Comparison of ENCODE assay signal across 19 mouse cellular contexts in the genomic region with DNA sequence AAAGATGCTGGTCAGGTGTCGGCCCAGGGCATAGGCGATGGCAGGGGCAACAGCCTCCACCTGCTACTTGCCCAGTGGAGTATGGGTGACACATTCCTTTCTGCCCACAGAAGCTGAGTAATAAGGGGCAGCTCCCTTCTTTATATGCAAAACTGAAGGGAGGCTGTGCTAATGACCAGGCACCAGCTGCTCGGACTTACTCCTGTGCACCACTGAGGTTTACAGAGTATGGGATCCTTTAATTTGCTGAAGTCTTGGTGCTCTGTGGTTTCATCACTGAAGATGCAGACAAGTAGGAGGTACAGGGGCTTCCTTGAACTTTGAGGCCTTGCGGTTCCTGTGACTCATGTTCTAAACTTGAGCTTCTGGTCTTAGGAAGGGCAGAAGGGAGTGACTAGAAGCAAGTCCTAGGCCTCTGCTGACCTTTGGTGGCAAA.
A peak's percentile ranks its signal among the peaks of the same experiment; 100 is the strongest.
DNase-seq lines count a peak whose midpoint lies in the region; ATAC-seq and TF ChIP-seq lines count a peak whose summit lies in the region.
"Had no signal": no experiment of that assay in that cellular context is flagged by ENCODE, and none has a peak within 500 bp of the region (broad histone marks: within the 10 kb centered on the region; RNA-seq: fewer than 3 reads in every experiment).

No protein-coding gene starts in this region.

- dilution Hi-C loops in CH12.LX (cut with MboI; ENCODE audit: extremely low pct_ligation_motif_present, extremely low pct_unique_long_range_greater_than_20kb, low sequenced_read_pairs), result no loop called here

- TF ChIP-seq EP300 in CH12.LX (IDR thresholded peaks at IDR 0.05; ENCODE audit: low read length), result peak; percentile 81

- no peak overlapping the region for H3K4me2 ChIP-seq in CH12.LX (ENCODE audit: insufficient read depth, low read depth, poor library complexity, severe bottlenecking)
- H3K4me2 ChIP-seq: heart, embryonic 12.5 days; liver, embryonic 11.5 days; lung, embryonic 14.5 days had no signal

- intact Hi-C loops in gastrocnemius, adult 2 months (cut with DNase I), result no loop called here

- in situ Hi-C loops in CH12.LX (cut with MboI; ENCODE audit: low pct_ligation_motif_present, low pct_unique_long_range_greater_than_20kb, low sequenced_read_pairs), result no loop called here

- no peak for TF ChIP-seq POLR2A in CH12.LX (IDR thresholded peaks at IDR 0.05; ENCODE audit: low read depth, low read length)

- peaks cover 3 to 50% of the 10 kb centered on the region in 2 experiments for H3K36me3 ChIP-seq in CH12.LX (replicated peaks in 1 of 2; ENCODE audit: control insufficient read depth in 1 of 2, insufficient read depth in 1 of 2, low read length in 1 of 2)
- H3K36me3 ChIP-seq: heart, embryonic 12.5 days had no signal

- no peak; the same call in none of the 2 replicates for TF ChIP-seq RAD21 in CH12.LX (IDR thresholded peaks at IDR 0.05; ENCODE audit: low read depth, low read length)

- H3K4me1 ChIP-seq in CH12.LX (ENCODE audit: control insufficient read depth in 1 of 2, insufficient read depth in 2 of 2), result peaks cover 33 to 74% of the 10 kb centered on the region in 2 experiments

- H3K27ac ChIP-seq in CH12.LX (ENCODE audit: insufficient read depth, low read depth), result peak overlapping the region; percentile 12
- H3K27ac ChIP-seq in gastrocnemius, adult 2 months, result no peak overlapping the region

- H3K9me3 ChIP-seq in CH12.LX (replicated peaks; ENCODE audit: low read length), result no peaks in the 10 kb centered on the region
- H3K9me3 ChIP-seq: heart, embryonic 12.5 days had no signal

- ATAC-seq in inflammation-experienced regulatory T-cells, adult 6 months, result peak; percentile 89
- ATAC-seq: forebrain, embryonic 16.5 days; hindbrain, embryonic 16.5 days had no signal

- H3K4me3 ChIP-seq in CH12.LX (replicated peaks in 1 of 3; ENCODE audit: low read depth in 2 of 3, low read length in 2 of 3, poor library complexity in 1 of 3), result no peak overlapping the region
- no peak overlapping the region for H3K4me3 ChIP-seq in gastrocnemius, adult 2 months
- H3K4me3 ChIP-seq: heart, embryonic 12.5 days had no signal

- no peaks in the 10 kb centered on the region for H3K27me3 ChIP-seq in CH12.LX (replicated peaks)
- H3K27me3 ChIP-seq: heart, embryonic 12.5 days had no signal

- peaks cover 3% of the 10 kb centered on the region; the same call in 1 of the 2 replicates for H3K79me2 ChIP-seq in CH12.LX (replicated peaks; ENCODE audit: control insufficient read depth, extremely low read depth, insufficient read depth, poor library complexity, severe bottlenecking)

- no peak for TF ChIP-seq CTCF in CH12.LX (conservative IDR thresholded peaks at IDR 0.05 in 1 of 2, IDR thresholded peaks at IDR 0.05 in 1 of 2; ENCODE audit: low read depth in 2 of 2, low read length in 2 of 2)
- no peak for TF ChIP-seq CTCF in gastrocnemius, adult 2 months (IDR thresholded peaks at IDR 0.05)

- no peak overlapping the region for H3K9ac ChIP-seq in CH12.LX (ENCODE audit: insufficient read depth, low read depth)
- H3K9ac ChIP-seq: heart, embryonic 12.5 days; lung, embryonic 14.5 days had no signal

- DNase-seq in thymus, postnatal 0 days (ENCODE audit: low spot score), result peak; percentile 35
- DNase-seq in thymus, postnatal 25 days, result no peak
- DNase-seq in CH12.LX (ENCODE audit: extremely low read depth), result peak; percentile 79
- no peak for DNase-seq in gastrocnemius, adult 2 months
- no peak for DNase-seq in cerebellum, adult 18-20 months
- DNase-seq in urinary bladder, postnatal 10 days (ENCODE audit: low spot score), result no peak
- DNase-seq: cerebellum, adult 2 months; gastrocnemius, postnatal 10 days; heart, postnatal 36 days; kidney, adult 8-10 months; kidney, postnatal 36 days; left cerebral cortex, postnatal 4 days; lung, embryonic 14.5 days; thymus, adult 18-20 months had no signal

TF ChIP-seq in CH12.LX, 34 proteins besides CTCF, POLR2A, EP300 and RAD21:
- no peak for TF ChIP-seq PAX5 (IDR thresholded peaks at IDR 0.05; ENCODE audit: low read length)
- peak; percentile 70 for TF ChIP-seq BHLHE40 (IDR thresholded peaks at IDR 0.05; ENCODE audit: low read depth, low read length)
- TF ChIP-seq IRF4 (IDR thresholded peaks at IDR 0.05; ENCODE audit: low read depth, low read length), result peak; percentile 53
- peak; percentile 47 for TF ChIP-seq JUN (IDR thresholded peaks at IDR 0.05; ENCODE audit: insufficient read depth, low read depth, low read length)
- no peak for TF ChIP-seq E2F4 (IDR thresholded peaks at IDR 0.05; ENCODE audit: insufficient replicate concordance, low read depth, low read length)
- TF ChIP-seq MAFK (IDR thresholded peaks at IDR 0.05; ENCODE audit: insufficient replicate concordance, low read length), result no peak
- no peak for TF ChIP-seq ZKSCAN1 (IDR thresholded peaks at IDR 0.05; ENCODE audit: borderline replicate concordance, low read depth, low read length)
- no peak for TF ChIP-seq HCFC1 (IDR thresholded peaks at IDR 0.05; ENCODE audit: low read depth, low read length)
- no peak for TF ChIP-seq ZMIZ1 (IDR thresholded peaks at IDR 0.05; ENCODE audit: low read depth, low read length)
- peak; percentile 87 for TF ChIP-seq MEF2A (IDR thresholded peaks at IDR 0.05; ENCODE audit: borderline replicate concordance, low read depth, low read length)
- TF ChIP-seq SMC3 (IDR thresholded peaks at IDR 0.05; ENCODE audit: low read depth, low read length), result peak; percentile 7; the same call in 1 of the 2 replicates
- TF ChIP-seq CHD2 (IDR thresholded peaks at IDR 0.05; ENCODE audit: low read length), result no peak
- TF ChIP-seq RCOR1 (conservative IDR thresholded peaks at IDR 0.05; ENCODE audit: low read depth, low read length), result no peak
- no peak for TF ChIP-seq USF1 (IDR thresholded peaks at IDR 0.05; ENCODE audit: low read depth, low read length)
- 0 out of 2 replicates have a peak, but pooled peaks have one; percentile 39 for TF ChIP-seq MYC (IDR thresholded peaks at IDR 0.05; ENCODE audit: low read depth, low read length)
- TF ChIP-seq GABPA (IDR thresholded peaks at IDR 0.05; ENCODE audit: insufficient replicate concordance, low read depth, low read length), result no peak
- no peak; the same call in 1 of the 2 replicates for TF ChIP-seq MAX (IDR thresholded peaks at IDR 0.05; ENCODE audit: low read length)
- TF ChIP-seq ETS1 (conservative IDR thresholded peaks at IDR 0.05; ENCODE audit: low read depth, low read length), result peak; percentile 85
- no peak for TF ChIP-seq ZC3H11A (IDR thresholded peaks at IDR 0.05; ENCODE audit: low read depth, low read length)
- no peak for TF ChIP-seq NELFE (IDR thresholded peaks at IDR 0.05; ENCODE audit: low read depth, low read length)
- TF ChIP-seq JUND (conservative IDR thresholded peaks at IDR 0.05; ENCODE audit: low read depth, low read length), result 0 out of 2 replicates have a peak, but pooled peaks have one; percentile 7
- TF ChIP-seq TCF12 (IDR thresholded peaks at IDR 0.05; ENCODE audit: low read depth, low read length), result peak; percentile 61; the same call in 1 of the 2 replicates
- TF ChIP-seq USF2 (conservative IDR thresholded peaks at IDR 0.05; ENCODE audit: low read depth, low read length), result no peak
- peak; percentile 43; the same call in 1 of the 2 replicates for TF ChIP-seq MXI1 (IDR thresholded peaks at IDR 0.05; ENCODE audit: low read depth, low read length)
- TF ChIP-seq TBP (conservative IDR thresholded peaks at IDR 0.05; ENCODE audit: low read depth, low read length), result no peak
- peak; percentile 8; the same call in 1 of the 2 replicates for TF ChIP-seq ELF1 (IDR thresholded peaks at IDR 0.05; ENCODE audit: low read depth, low read length)
- no peak for TF ChIP-seq POLR2AphosphoS2 (IDR thresholded peaks at IDR 0.05; ENCODE audit: low read depth, low read length)
- no peak for TF ChIP-seq ZNF384 (IDR thresholded peaks at IDR 0.05; ENCODE audit: low read depth, low read length)
- 0 out of 2 replicates have a peak, but pooled peaks have one; percentile 30 for TF ChIP-seq MAZ (IDR thresholded peaks at IDR 0.05; ENCODE audit: low read depth, low read length)
- no peak for TF ChIP-seq UBTF (IDR thresholded peaks at IDR 0.05; ENCODE audit: low read depth, low read length)
- TF ChIP-seq CHD1 (IDR thresholded peaks at IDR 0.05; ENCODE audit: low read depth, low read length), result no peak
- TF ChIP-seq NRF1 (IDR thresholded peaks at IDR 0.05; ENCODE audit: low read depth, low read length), result no peak
- no peak for TF ChIP-seq KAT2A (IDR thresholded peaks at IDR 0.05; ENCODE audit: insufficient replicate concordance, low read length)
- TF ChIP-seq SIN3A (IDR thresholded peaks at IDR 0.05; ENCODE audit: low read length), result peak; percentile 48; the same call in 1 of the 2 replicates
TF ChIP-seq in CH12.LX: peak in this region for 13.

Comparison
In these comparisons a context has a peak if more than half of its experiments do, and no peak if none do; other contexts are left out.
1. DNase-seq: peak in thymus, postnatal 0 days (single experiment) and CH12.LX (single experiment); none in thymus, postnatal 25 days (single experiment), gastrocnemius, adult 2 months (single experiment), cerebellum, adult 18-20 months (0 of 2) and urinary bladder, postnatal 10 days (single experiment).